Mouse (Mus musculus) ES-E14 (cell line): ENCODE data around the gene Efcab3. TPM values are rescaled to one million over a fixed set of nuclear protein-coding genes. Genes with fewer than 3 reads are reported as not detected.
"Not testable (repeated sequence)": the region's sequence is repeated elsewhere in the genome, so short reads cannot be mapped to it uniquely, and the experiment has no call there.

Experiments
- DNase-seq: peaks from one replicate; pipeline ENCODE4 v3.0.0-alpha.2; 2013; ENCODE audit warnings: low read depth, low spot score
- H3K27ac ChIP-seq: 2 replicates; pipeline ENCODE4 v1.5.1; 2012; ENCODE audit warnings: low read depth, mild to moderate bottlenecking, low read length, moderate library complexity, mixed read lengths; ENCODE audit not compliant: poor library complexity, insufficient read depth, severe bottlenecking
- H3K36me3 ChIP-seq: 2 replicates; pipeline ENCODE4 v1.6.1; 2012; ENCODE audit warnings: mild to moderate bottlenecking, low read length, moderate library complexity, mixed read lengths; ENCODE audit not compliant: control insufficient read depth, poor library complexity, insufficient read depth, severe bottlenecking
- H3K4me1 ChIP-seq, 2 experiments: fragments of 150-350 bp in 1 of 2; sonication (generic) in 1 of 2; 2 replicates each; pipeline ENCODE4 v1.6.1; 2012; ENCODE audit warnings: low read length in 2 of 2, mild to moderate bottlenecking in 1 of 2, mixed read lengths in 1 of 2; ENCODE audit not compliant: control insufficient read depth in 2 of 2, insufficient read depth in 2 of 2, poor library complexity in 1 of 2
- H3K4me3 ChIP-seq, 2 experiments: fragments of 150-350 bp in 1 of 2; sonication (generic) in 1 of 2; 2 replicates each; pipeline ENCODE4 v1.5.1; 2012; ENCODE audit warnings: low read length in 2 of 2, low read depth in 1 of 2, mild to moderate bottlenecking in 1 of 2, mixed read lengths in 1 of 2; ENCODE audit not compliant: insufficient read depth in 1 of 2, poor library complexity in 1 of 2, severe bottlenecking in 1 of 2
- H3K9ac ChIP-seq: 2 replicates; pipeline ENCODE4 v1.6.1; 2012; ENCODE audit warnings: low read depth, mild to moderate bottlenecking, low read length, mixed read lengths; ENCODE audit not compliant: poor library complexity, insufficient read depth, severe bottlenecking
- H3K9me3 ChIP-seq: fragments of 150-350 bp; sonication (generic); 2 replicates; pipeline ENCODE4 v1.6.1; 2012; ENCODE audit warnings: low read depth, mild to moderate bottlenecking, low read length; ENCODE audit not compliant: control insufficient read depth, insufficient read depth
- CHD2 ChIP-seq: IDR thresholded peaks from 2 replicates; pipeline ENCODE4 v1.6.1; 2014; ENCODE audit warnings: mild to moderate bottlenecking, low read depth, low read length, inconsistent platforms
- HCFC1 ChIP-seq: IDR thresholded peaks from 2 replicates; pipeline ENCODE4 v1.6.1; 2012; ENCODE audit warnings: low read length, inconsistent platforms, borderline replicate concordance; ENCODE audit not compliant: insufficient read depth
- MAFK ChIP-seq: IDR thresholded peaks from 2 replicates; pipeline ENCODE4 v1.6.1; 2014; ENCODE audit warnings: mild to moderate bottlenecking, low read depth, low read length, inconsistent platforms; ENCODE audit not compliant: insufficient read depth
- ZC3H11A ChIP-seq: IDR thresholded peaks from 2 replicates; pipeline ENCODE4 v1.6.1; 2012; ENCODE audit warnings: low read depth, mild to moderate bottlenecking, inconsistent platforms, low read length, borderline replicate concordance
- ZNF384 ChIP-seq: IDR thresholded peaks from 2 replicates; pipeline ENCODE4 v1.6.1; 2012; ENCODE audit warnings: low read depth, low read length, inconsistent platforms
- in situ Hi-C, 2 experiments: fragments of 600-800 bp; cut with MboI; formaldehyde crosslinking; loops; one replicate each; pipeline ENCODE4 v1.15.1; 2025; ENCODE audit warnings: low sequenced_read_pairs in 2 of 2, inconsistent platforms in 1 of 2; ENCODE audit not compliant: unreplicated experiment in 2 of 2
- total RNA-seq: library from RNA; depleted of rRNA; stranded (reverse); fragments of 300-350 nt; gene quantifications from 2 replicates; pipeline ENCODE4 v1.2.3, GENCODE M21; 2012

Gene Efcab3
- total RNA-seq, 1 experiment = 0.31 TPM

DNA sequence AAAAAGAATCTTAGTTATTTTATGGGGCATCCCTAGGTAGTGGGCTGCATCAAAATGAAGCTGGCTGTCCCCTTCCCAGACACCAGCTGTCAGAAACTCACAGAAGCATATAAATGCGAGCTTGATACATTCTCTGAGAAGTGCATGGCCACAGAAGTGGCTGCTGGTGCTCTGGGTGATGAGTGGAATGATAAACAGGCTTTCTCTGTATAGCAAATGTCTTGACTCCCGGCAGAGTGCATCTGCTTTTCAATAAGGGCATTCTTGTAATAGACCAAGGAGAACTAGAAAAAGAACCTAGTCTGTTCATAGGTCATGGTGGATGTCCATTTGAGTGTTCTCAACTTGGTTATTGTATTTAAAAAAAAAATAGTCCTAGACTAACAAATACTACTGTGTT is 32.3 kb upstream of the Efcab3 start:
- in situ Hi-C loops = no loop called here
- TF ChIP-seq ZC3H11A (no peak), ZNF384 (no peak), HCFC1 (no peak), CHD2 (no peak), MAFK (no peak)
- no peaks in the 10 kb centered on the region for H3K4me1 ChIP-seq
- H3K9ac ChIP-seq = no peak overlapping the region
- H3K9me3 ChIP-seq = no peaks in the 10 kb centered on the region
- H3K27ac ChIP-seq = no peak overlapping the region
- no peak for DNase-seq
- H3K36me3 ChIP-seq = no peaks in the 10 kb centered on the region
- no peak overlapping the region for H3K4me3 ChIP-seq

DNA sequence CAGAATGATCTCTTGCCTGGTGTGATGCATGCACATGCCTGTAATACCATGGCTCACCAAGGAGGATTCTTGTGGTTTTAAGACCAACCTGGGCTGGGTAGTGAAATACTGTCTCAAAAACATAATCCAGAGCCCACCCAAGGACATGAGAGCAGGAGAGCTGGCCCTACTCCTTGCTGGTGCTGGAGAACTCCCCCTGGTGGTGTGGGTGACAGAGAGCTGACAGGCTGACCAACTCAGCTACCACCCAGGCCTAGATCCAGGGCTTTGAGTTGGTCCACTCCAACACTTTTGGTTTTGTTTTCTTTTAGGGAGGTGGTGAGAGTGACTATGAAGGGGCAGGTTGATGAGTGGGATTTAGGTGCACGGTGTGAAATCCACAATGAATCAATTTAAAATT is 28.3 kb upstream of the Efcab3 start:
- no peak for DNase-seq
- H3K27ac ChIP-seq = no peak overlapping the region
- no peaks in the 10 kb centered on the region for H3K4me1 ChIP-seq
- in situ Hi-C loops = no loop called here
- no peaks in the 10 kb centered on the region for H3K9me3 ChIP-seq
- TF ChIP-seq MAFK = no peak
- no peak for TF ChIP-seq CHD2
- no peak overlapping the region for H3K9ac ChIP-seq
- no peak overlapping the region for H3K4me3 ChIP-seq
- H3K36me3 ChIP-seq = no peaks in the 10 kb centered on the region

DNA sequence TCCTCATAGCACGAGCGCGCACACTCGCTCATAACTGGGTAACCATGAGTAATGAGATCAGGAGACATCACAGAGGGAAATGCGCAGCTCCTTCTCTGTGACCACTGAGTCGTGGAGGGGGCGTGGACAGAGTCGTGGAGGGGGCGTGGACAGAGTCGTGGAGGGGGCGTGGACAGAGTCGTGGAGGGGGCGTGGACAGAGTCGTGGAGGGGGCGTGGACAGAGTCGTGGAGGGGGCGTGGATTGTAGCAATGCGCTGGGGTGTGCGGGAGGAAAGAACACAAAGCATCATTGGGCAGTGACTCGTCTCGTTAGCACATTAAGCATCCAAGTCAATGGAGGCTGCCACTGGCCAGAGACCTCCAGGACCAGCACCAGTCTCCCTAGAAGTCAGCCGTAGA is 49.1 kb downstream of the Efcab3 start:
- H3K4me3 ChIP-seq = peak overlapping the region in 1 of 2 experiments; percentile 39; a peak in 1 of 4 replicates
- H3K27ac ChIP-seq, H3K9ac ChIP-seq, DNase-seq, H3K4me1 ChIP-seq, in situ Hi-C loops, H3K9me3 ChIP-seq, H3K36me3 ChIP-seq: not testable (repeated sequence)

DNA sequence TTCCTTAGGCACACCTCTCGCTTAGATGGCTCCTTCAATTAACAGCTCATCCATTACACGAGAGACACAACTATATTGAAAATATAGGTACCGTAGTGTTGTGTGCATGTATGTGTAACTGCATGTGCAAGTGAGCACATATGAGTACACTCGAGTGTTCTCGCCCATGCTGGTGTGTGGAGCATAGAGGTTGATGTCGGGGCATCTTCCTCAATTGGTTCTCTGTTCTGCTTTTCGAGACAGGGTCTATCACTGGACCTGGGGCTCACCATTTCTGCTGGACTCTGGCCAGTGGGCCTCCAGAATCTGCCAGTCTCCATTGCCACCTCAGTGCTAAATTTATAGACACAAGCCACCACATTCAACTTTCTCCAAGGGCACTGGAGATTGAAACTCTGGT is 54.4 kb downstream of the Efcab3 start:
- no peaks in the 10 kb centered on the region for H3K36me3 ChIP-seq
- H3K9me3 ChIP-seq = no peaks in the 10 kb centered on the region
- no peak overlapping the region for H3K27ac ChIP-seq
- no peak for DNase-seq
- in situ Hi-C loops = no loop called here
- no peak overlapping the region for H3K9ac ChIP-seq
- no peak overlapping the region for H3K4me3 ChIP-seq
- TF ChIP-seq ZNF384 (no peak), HCFC1 (no peak), ZC3H11A (no peak), MAFK (no peak), CHD2 (no peak)
- H3K4me1 ChIP-seq = peaks cover 0 to 2% of the 10 kb centered on the region in 2 experiments; a peak in 1 of 4 replicates

- in situ Hi-C loops = no loop called here
- no peak for TF ChIP-seq ZNF384
- TF ChIP-seq MAFK = no peak
- no peak for TF ChIP-seq CHD2
- TF ChIP-seq HCFC1 = no peak
- no peak for TF ChIP-seq ZC3H11A
These were observed 57.2 kb downstream of the Efcab3 start for GRCm38 (mm10) chr11:105120551-105121061.

GRCm38 (mm10) chr11:105121792-105122191 is 58.4 kb downstream of the Efcab3 start:
- H3K27ac ChIP-seq, H3K4me1 ChIP-seq, H3K9ac ChIP-seq, H3K36me3 ChIP-seq, H3K4me3 ChIP-seq, in situ Hi-C loops, H3K9me3 ChIP-seq, DNase-seq: not testable (repeated sequence)

More at GRCm38 (mm10) chr11:105120551-105121061, 57.2 kb downstream of the Efcab3 start:
- Histone ChIP-seq H3K9me3 (no peaks in the 10 kb centered on the region), H3K27ac (no peak overlapping the region), H3K36me3 (no peaks in the 10 kb centered on the region), H3K4me3 (no peak overlapping the region), H3K9ac (no peak overlapping the region), H3K4me1 (no peaks in the 10 kb centered on the region; a peak in 1 of 4 replicates)
- DNase-seq = no peak
